Mouse (Mus musculus): Measurements from ENCODE around the gene Rgs1. TPM values are rescaled to one million over a fixed set of nuclear protein-coding genes. Genes with fewer than 3 reads are reported as not detected.

Gene Rgs1
- polyA plus RNA-seq, 1 experiment from 2014 or later, result not detected

GRCm38 (mm10) chr1:144258779-144259178 lies 9.7 kb upstream of the Rgs1 start:
- H3K27ac ChIP-seq (ENCODE audit: low read depth, low read length), result no peak overlapping the region
- no peak overlapping the region for H3K4me3 ChIP-seq (ENCODE audit: low read depth, low read length)
- ATAC-seq (ENCODE audit: low FRiP score) (no peak), DNase-seq (ENCODE audit: low spot score) (no peak)
- H3K4me2 ChIP-seq (replicated peaks; ENCODE audit: low read depth, low read length), result no peak overlapping the region
- H3K27me3 ChIP-seq (ENCODE audit: control insufficient read depth, insufficient read depth, low read length), result no peaks in the 10 kb centered on the region
- no peaks in the 10 kb centered on the region for H3K36me3 ChIP-seq (ENCODE audit: control insufficient read depth, insufficient read depth, low read length)
- H3K4me1 ChIP-seq (replicated peaks; ENCODE audit: control insufficient read depth, insufficient read depth, low read length), result no peaks in the 10 kb centered on the region
- H3K9ac ChIP-seq (ENCODE audit: low read depth, low read length), result no peak overlapping the region
- 64% methylated on average over 3 of the region's 3 CpGs for WGBS
- no peaks in the 10 kb centered on the region for H3K9me3 ChIP-seq (ENCODE audit: control insufficient read depth, low read length)

GRCm38 (mm10) chr1:144256556-144257331 lies 7.7 kb upstream of the Rgs1 start:
- ATAC-seq (ENCODE audit: low FRiP score) (no peak), DNase-seq (ENCODE audit: low spot score) (no peak)
- H3K9ac ChIP-seq (ENCODE audit: low read depth, low read length), result no peak overlapping the region
- H3K4me2 ChIP-seq (replicated peaks; ENCODE audit: low read depth, low read length), result no peak overlapping the region
- no peak overlapping the region for H3K27ac ChIP-seq (ENCODE audit: low read depth, low read length)
- H3K4me3 ChIP-seq (ENCODE audit: low read depth, low read length), result no peak overlapping the region
- H3K27me3 ChIP-seq (ENCODE audit: control insufficient read depth, insufficient read depth, low read length), result no peaks in the 10 kb centered on the region
- WGBS, result 77% methylated on average over 2 of the region's 2 CpGs
- no peaks in the 10 kb centered on the region for H3K9me3 ChIP-seq (ENCODE audit: control insufficient read depth, low read length)
- H3K4me1 ChIP-seq (replicated peaks; ENCODE audit: control insufficient read depth, insufficient read depth, low read length), result no peaks in the 10 kb centered on the region
- H3K36me3 ChIP-seq (ENCODE audit: control insufficient read depth, insufficient read depth, low read length), result no peaks in the 10 kb centered on the region

- no peak overlapping the region for H3K4me3 ChIP-seq (ENCODE audit: low read depth, low read length)
- no peak overlapping the region for H3K9ac ChIP-seq (ENCODE audit: low read depth, low read length)
- H3K4me1 ChIP-seq (replicated peaks; ENCODE audit: control insufficient read depth, insufficient read depth, low read length), result no peaks in the 10 kb centered on the region
- 83% methylated on average over 3 of the region's 3 CpGs for WGBS
- DNase-seq (ENCODE audit: low spot score) (no peak), ATAC-seq (ENCODE audit: low FRiP score) (no peak)
- H3K36me3 ChIP-seq (ENCODE audit: control insufficient read depth, insufficient read depth, low read length), result no peaks in the 10 kb centered on the region
- no peak overlapping the region for H3K4me2 ChIP-seq (replicated peaks; ENCODE audit: low read depth, low read length)
- no peaks in the 10 kb centered on the region for H3K9me3 ChIP-seq (ENCODE audit: control insufficient read depth, low read length)
- H3K27ac ChIP-seq (ENCODE audit: low read depth, low read length), result no peak overlapping the region
- no peaks in the 10 kb centered on the region for H3K27me3 ChIP-seq (ENCODE audit: control insufficient read depth, insufficient read depth, low read length)
Observed at GRCm38 (mm10) chr1:144248206-144248605, 836 bp downstream of the Rgs1 start.

- Histone ChIP-seq H3K27me3 (ENCODE audit: control insufficient read depth, insufficient read depth, low read length) (no peaks in the 10 kb centered on the region), H3K9me3 (ENCODE audit: control insufficient read depth, low read length) (no peaks in the 10 kb centered on the region), H3K4me2 (replicated peaks; ENCODE audit: low read depth, low read length) (no peak overlapping the region), H3K9ac (ENCODE audit: low read depth, low read length) (no peak overlapping the region), H3K36me3 (ENCODE audit: control insufficient read depth, insufficient read depth, low read length) (no peaks in the 10 kb centered on the region), H3K4me3 (ENCODE audit: low read depth, low read length) (no peak overlapping the region), H3K27ac (ENCODE audit: low read depth, low read length) (no peak overlapping the region), H3K4me1 (replicated peaks; ENCODE audit: control insufficient read depth, insufficient read depth, low read length) (no peaks in the 10 kb centered on the region)
- no peak for ATAC-seq (ENCODE audit: low FRiP score)
- WGBS, result 77% methylated on average over 1 of the region's 1 CpGs
- no peak for DNase-seq (ENCODE audit: low spot score)
Observed at GRCm38 (mm10) chr1:144247382-144247781, 1.7 kb downstream of the Rgs1 start.

GRCm38 (mm10) chr1:144243511-144243910 lies 5.5 kb downstream of the Rgs1 start:
- Histone ChIP-seq H3K36me3 (ENCODE audit: control insufficient read depth, insufficient read depth, low read length) (no peaks in the 10 kb centered on the region), H3K4me3 (ENCODE audit: low read depth, low read length) (no peak overlapping the region), H3K9ac (ENCODE audit: low read depth, low read length) (no peak overlapping the region), H3K4me1 (replicated peaks; ENCODE audit: control insufficient read depth, insufficient read depth, low read length) (no peaks in the 10 kb centered on the region), H3K9me3 (ENCODE audit: control insufficient read depth, low read length) (no peaks in the 10 kb centered on the region), H3K4me2 (replicated peaks; ENCODE audit: low read depth, low read length) (no peak overlapping the region), H3K27me3 (ENCODE audit: control insufficient read depth, insufficient read depth, low read length) (no peaks in the 10 kb centered on the region), H3K27ac (ENCODE audit: low read depth, low read length) (no peak overlapping the region)
- DNase-seq (ENCODE audit: low spot score), result peak; percentile 6
- 0 out of 2 replicates have a peak, but pooled peaks have one; percentile 43 for ATAC-seq (ENCODE audit: low FRiP score)
- 71% methylated on average over 1 of the region's 1 CpGs for WGBS

GRCm38 (mm10) chr1:144239195-144239594 lies 9.8 kb downstream of the Rgs1 start:
- Histone ChIP-seq H3K4me1 (replicated peaks; ENCODE audit: control insufficient read depth, insufficient read depth, low read length) (no peaks in the 10 kb centered on the region), H3K4me2 (replicated peaks; ENCODE audit: low read depth, low read length) (no peak overlapping the region), H3K9ac (ENCODE audit: low read depth, low read length) (no peak overlapping the region), H3K4me3 (ENCODE audit: low read depth, low read length) (no peak overlapping the region), H3K9me3 (ENCODE audit: control insufficient read depth, low read length) (no peaks in the 10 kb centered on the region), H3K36me3 (ENCODE audit: control insufficient read depth, insufficient read depth, low read length) (no peaks in the 10 kb centered on the region), H3K27ac (ENCODE audit: low read depth, low read length) (no peak overlapping the region), H3K27me3 (ENCODE audit: control insufficient read depth, insufficient read depth, low read length) (no peaks in the 10 kb centered on the region)
- no peak for ATAC-seq (ENCODE audit: low FRiP score)
- 78% methylated on average over 2 of the region's 2 CpGs for WGBS
- no peak for DNase-seq (ENCODE audit: low spot score)

GRCm38 (mm10) chr1:144215230-144215629 lies 33.8 kb downstream of the Rgs1 start:
- Histone ChIP-seq H3K4me3 (ENCODE audit: low read depth, low read length) (no peak overlapping the region), H3K27me3 (ENCODE audit: control insufficient read depth, insufficient read depth, low read length) (no peaks in the 10 kb centered on the region), H3K4me2 (replicated peaks; ENCODE audit: low read depth, low read length) (no peak overlapping the region), H3K27ac (ENCODE audit: low read depth, low read length) (no peak overlapping the region), H3K36me3 (ENCODE audit: control insufficient read depth, insufficient read depth, low read length) (no peaks in the 10 kb centered on the region), H3K9me3 (ENCODE audit: control insufficient read depth, low read length) (no peaks in the 10 kb centered on the region), H3K4me1 (replicated peaks; ENCODE audit: control insufficient read depth, insufficient read depth, low read length) (no peaks in the 10 kb centered on the region), H3K9ac (ENCODE audit: low read depth, low read length) (no peak overlapping the region)
- ATAC-seq (ENCODE audit: low FRiP score) (no peak), DNase-seq (ENCODE audit: low spot score) (no peak)

- DNase-seq (ENCODE audit: low spot score) (no peak), ATAC-seq (ENCODE audit: low FRiP score) (no peak)
- 67% methylated on average over 3 of the region's 3 CpGs for WGBS
- no peak overlapping the region for H3K27ac ChIP-seq (ENCODE audit: low read depth, low read length)
- H3K9me3 ChIP-seq (ENCODE audit: control insufficient read depth, low read length), result no peaks in the 10 kb centered on the region
- no peaks in the 10 kb centered on the region for H3K4me1 ChIP-seq (replicated peaks; ENCODE audit: control insufficient read depth, insufficient read depth, low read length)
- no peaks in the 10 kb centered on the region for H3K36me3 ChIP-seq (ENCODE audit: control insufficient read depth, insufficient read depth, low read length)
- H3K27me3 ChIP-seq (ENCODE audit: control insufficient read depth, insufficient read depth, low read length), result no peaks in the 10 kb centered on the region
- no peak overlapping the region for H3K4me2 ChIP-seq (replicated peaks; ENCODE audit: low read depth, low read length)
- no peak overlapping the region for H3K4me3 ChIP-seq (ENCODE audit: low read depth, low read length)
- H3K9ac ChIP-seq (ENCODE audit: low read depth, low read length), result no peak overlapping the region
Observed at GRCm38 (mm10) chr1:144210912-144211311, 38.1 kb downstream of the Rgs1 start.

GRCm38 (mm10) chr1:144206281-144207061 lies 42.6 kb downstream of the Rgs1 start:
- DNase-seq (ENCODE audit: low spot score) (no peak), ATAC-seq (ENCODE audit: low FRiP score) (no peak)
- Histone ChIP-seq H3K4me3 (ENCODE audit: low read depth, low read length) (no peak overlapping the region), H3K4me2 (replicated peaks; ENCODE audit: low read depth, low read length) (no peak overlapping the region), H3K27ac (ENCODE audit: low read depth, low read length) (no peak overlapping the region), H3K9me3 (ENCODE audit: control insufficient read depth, low read length) (no peaks in the 10 kb centered on the region), H3K27me3 (ENCODE audit: control insufficient read depth, insufficient read depth, low read length) (no peaks in the 10 kb centered on the region), H3K36me3 (ENCODE audit: control insufficient read depth, insufficient read depth, low read length) (no peaks in the 10 kb centered on the region), H3K9ac (ENCODE audit: low read depth, low read length) (no peak overlapping the region), H3K4me1 (replicated peaks; ENCODE audit: control insufficient read depth, insufficient read depth, low read length) (no peaks in the 10 kb centered on the region)
- WGBS, result 78% methylated on average over 7 of the region's 7 CpGs

All from hindbrain, embryonic 11.5 days (tissue).